8 mouse cellular contexts compared by ENCODE assay signal in the genomic region with DNA sequence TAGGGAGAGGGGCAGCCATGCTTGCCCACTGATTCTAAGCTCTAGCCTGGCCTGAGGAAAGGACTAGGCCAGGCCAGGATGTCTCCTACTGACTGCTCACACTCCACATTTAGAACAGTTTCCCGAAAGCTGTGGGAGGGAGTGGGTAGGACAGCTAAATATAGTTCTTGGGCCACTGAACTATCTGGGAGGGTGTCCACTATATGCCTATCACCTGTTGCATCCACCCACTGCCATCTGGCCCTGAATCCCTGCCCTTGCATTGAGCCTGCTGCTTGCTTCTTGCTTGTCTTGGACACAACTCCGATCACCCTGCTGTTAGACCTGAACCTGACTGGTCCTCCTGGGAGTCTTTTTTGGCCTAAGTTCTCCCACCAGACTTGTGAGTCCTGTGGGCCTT. TPM values are rescaled to one million over a fixed set of nuclear protein-coding genes. Genes with fewer than 3 reads are reported as not detected.
DNase-seq lines count a peak whose midpoint lies in the region; ATAC-seq and TF ChIP-seq lines count a peak whose summit lies in the region.

A gene (plus strand): TSS at position 262 of the 400 bp plus-strand sequence.

- no peak for TF ChIP-seq CTCF in thymus, adult 2 months (IDR thresholded peaks at IDR 0.05; ENCODE audit: borderline replicate concordance, control insufficient read depth, extremely low read depth, insufficient read depth, low read length, poor library complexity)
- no peak for TF ChIP-seq CTCF in small intestine, adult 2 months (IDR thresholded peaks at IDR 0.05; ENCODE audit: extremely low read depth, insufficient read length, insufficient replicate concordance, low read depth, low read length)

- no peak for ATAC-seq in hindbrain, embryonic 16.5 days

- no peaks in the 10 kb centered on the region for H3K27me3 ChIP-seq in thymus, adult 2 months (ENCODE audit: control insufficient read depth, insufficient read depth, low read length)
- H3K27me3 ChIP-seq in hindbrain, embryonic 16.5 days (replicated peaks; ENCODE audit: control insufficient read depth, insufficient read depth, low read length), result no peaks in the 10 kb centered on the region
- H3K27me3 ChIP-seq in small intestine, adult 2 months (ENCODE audit: control insufficient read depth, insufficient read depth, low read length), result no peaks in the 10 kb centered on the region

- no peak within 1 kb of the TSS for H3K9ac ChIP-seq in hindbrain, embryonic 16.5 days (ENCODE audit: low read depth, low read length)

- TF ChIP-seq POLR2A in thymus, adult 2 months (IDR thresholded peaks at IDR 0.05; ENCODE audit: control insufficient read depth, extremely low read depth, insufficient read depth, low read length, poor library complexity), result no peak
- TF ChIP-seq POLR2A in small intestine, adult 2 months (IDR thresholded peaks at IDR 0.05; ENCODE audit: low read depth, low read length), result no peak

- WGBS in thymus, adult 2 months, result 96% methylated on average over 2 of the region's 2 CpGs
- 90% methylated on average over 2 of the region's 2 CpGs for WGBS in hindbrain, embryonic 16.5 days
- WGBS in small intestine, adult 2 months, result 55% methylated on average over 2 of the region's 2 CpGs

- no peak within 1 kb of the TSS for H3K27ac ChIP-seq in thymus, adult 2 months (ENCODE audit: control insufficient read depth, insufficient read depth, low read length)
- H3K27ac ChIP-seq in hindbrain, embryonic 16.5 days (ENCODE audit: low read depth, low read length), result no peak within 1 kb of the TSS
- H3K27ac ChIP-seq in small intestine, adult 2 months (ENCODE audit: insufficient read depth, low read depth, low read length), result peak within 1 kb of the TSS; percentile 95

- no peaks in the 10 kb centered on the region for H3K36me3 ChIP-seq in thymus, adult 2 months (ENCODE audit: control insufficient read depth, insufficient read depth, low read length)
- no peaks in the 10 kb centered on the region for H3K36me3 ChIP-seq in hindbrain, embryonic 16.5 days (ENCODE audit: control insufficient read depth, insufficient read depth, low read length)
- peaks cover 7% of the 10 kb centered on the region for H3K36me3 ChIP-seq in small intestine, adult 2 months (ENCODE audit: control insufficient read depth, insufficient read depth, low read length)

- peaks cover 16% of the 10 kb centered on the region for H3K4me1 ChIP-seq in thymus, adult 2 months (replicated peaks; ENCODE audit: control insufficient read depth, insufficient read depth, low read length)
- peaks cover 3% of the 10 kb centered on the region for H3K4me1 ChIP-seq in hindbrain, embryonic 16.5 days (ENCODE audit: control insufficient read depth, insufficient read depth, low read depth, low read length)
- H3K4me1 ChIP-seq in small intestine, adult 2 months (ENCODE audit: control insufficient read depth, insufficient read depth, insufficient read length, low read length), result peaks cover 13% of the 10 kb centered on the region

- 0 out of 2 replicates have a peak within 1 kb of the TSS, but pooled peaks have one; percentile 6 for H3K4me2 ChIP-seq in hindbrain, embryonic 16.5 days (ENCODE audit: low read length)

- no peak for DNase-seq in thymus, adult 2 months
- DNase-seq in thymus, postnatal 25 days, result no peak
- DNase-seq in gastrocnemius, postnatal 25 days, result peak; percentile 77
- DNase-seq in thymus, adult 18-20 months, result no peak
- no peak for DNase-seq in lung, postnatal 36 days
- DNase-seq in kidney, adult 11 months, result no peak

- no peaks in the 10 kb centered on the region for H3K9me3 ChIP-seq in hindbrain, embryonic 16.5 days (ENCODE audit: control insufficient read depth, low read length)

- peak within 1 kb of the TSS; percentile 10; the same call in 1 of the 2 replicates for H3K4me3 ChIP-seq in thymus, adult 2 months (ENCODE audit: control insufficient read depth, insufficient read depth, low read length)
- H3K4me3 ChIP-seq in hindbrain, embryonic 16.5 days (ENCODE audit: low read length), result no peak within 1 kb of the TSS
- peak within 1 kb of the TSS; percentile 66 for H3K4me3 ChIP-seq in small intestine, adult 2 months (ENCODE audit: low read depth, low read length)

RNA-seq across cellular contexts. Expression of the gene that starts here (rescaled TPM):
- polyA plus RNA-seq in thymus, adult 2 months (2012; rRNA removed), result 1.4 and 13.4 TPM in 2 replicates
- 100 to 1,000 TPM; 235 to 294 TPM for total RNA-seq in gastrocnemius, postnatal 25 days (2021)
- 0.27 TPM in 1 of 2 replicates, not detected in the other for polyA plus RNA-seq in hindbrain, embryonic 16.5 days (2015; fragmentation: Nextera tagmentation; extraction: Ambion mirVana)
- 7.4 and 8.8 TPM in 2 replicates for polyA plus RNA-seq in small intestine, adult 2 months (2012; rRNA removed)
